Mouse (Mus musculus) kidney, embryonic 16.5 days (tissue): ENCODE results near the gene Cacna1b. TPM values are rescaled to one million over a fixed set of nuclear protein-coding genes. Genes with fewer than 3 reads are reported as not detected.

Experiments used
- ATAC-seq: fragments of 200-750 bp; cut with Nextera tagmentation; 2 replicates; pipeline ENCODE4 v1.8.0; 2017; ENCODE audit warnings: moderate TSS enrichment; ENCODE audit not compliant: low FRiP score, low TSS enrichment
- H3K27ac ChIP-seq: fragments of 300-500 bp; sonication (generic); 2 replicates; pipeline ENCODE4 v1.5.1; 2014; ENCODE audit warnings: low read length
- H3K27me3 ChIP-seq: fragments of 300-500 bp; sonication (generic); 2 replicates; pipeline ENCODE4 v1.6.1; 2014; ENCODE audit warnings: low read length, control low read depth, mixed read lengths; ENCODE audit not compliant: insufficient read depth
- H3K36me3 ChIP-seq: fragments of 300-500 bp; sonication (generic); 2 replicates; pipeline ENCODE4 v1.6.1; 2014; ENCODE audit warnings: low read length, control low read depth, mixed read lengths; ENCODE audit not compliant: insufficient read depth
- H3K4me1 ChIP-seq: fragments of 300-500 bp; sonication (generic); 2 replicates; pipeline ENCODE4 v1.6.1; 2014; ENCODE audit warnings: low read length, control low read depth, mixed read lengths; ENCODE audit not compliant: insufficient read depth
- H3K4me2 ChIP-seq: fragments of 300-500 bp; sonication (generic); replicated peaks from 2 replicates; pipeline ENCODE4 v1.6.1; 2014; ENCODE audit warnings: low read depth, low read length
- H3K4me3 ChIP-seq: fragments of 300-500 bp; sonication (generic); 2 replicates; pipeline ENCODE4 v1.5.1; 2014; ENCODE audit warnings: mild to moderate bottlenecking, low read length
- H3K9ac ChIP-seq: fragments of 300-500 bp; sonication (generic); replicated peaks from 2 replicates; pipeline ENCODE4 v1.6.1; 2014; ENCODE audit warnings: low read length
- H3K9me3 ChIP-seq: fragments of 300-500 bp; sonication (generic); 2 replicates; pipeline ENCODE4 v1.6.1; 2016; ENCODE audit warnings: low read length, control low read depth
- WGBS: fragments of 180-500 bp; shearing (Covaris S2); extraction: QIAGEN DNeasy Blood & Tissue Kit; methylation state at CpG from one replicate; pipeline ENCODE4 v1.1.7; 2014; 5-methylcytosine and 5-hydroxymethylcytosine counted together
- polyA plus RNA-seq: library from polyadenylated mRNA; unstranded; fragments of >200 nt; fragmentation: Nextera tagmentation; extraction: Ambion mirVana; gene quantifications from 2 replicates; pipeline ENCODE4 v1.2.1, GENCODE M21; 2015

The Cacna1b gene
- polyA plus RNA-seq, result 0.35 and 1.0 TPM in 2 replicates

GRCm38 (mm10) chr2:24763115-24763557 is at the start of gene Cacna1b:
Gene Cacna1b (minus strand): TSS chr2:24763152.
- Histone ChIP-seq H3K27me3 (peaks cover 29% of the 10 kb centered on the region), H3K4me1 (peaks cover 13% of the 10 kb centered on the region), H3K9ac (no peak within 1 kb of the TSS), H3K27ac (no peak within 1 kb of the TSS), H3K9me3 (no peaks in the 10 kb centered on the region), H3K36me3 (no peaks in the 10 kb centered on the region), H3K4me2 (peak within 1 kb of the TSS; percentile 91), H3K4me3 (peak within 1 kb of the TSS; percentile 58)
- under 1% methylated on average over 42 of the region's 42 CpGs for WGBS
- ATAC-seq, result peak; percentile 89

GRCm38 (mm10) chr2:24809746-24810145 is 46.8 kb upstream of the Cacna1b start:
- H3K4me3 ChIP-seq, result no peak overlapping the region
- ATAC-seq, result no peak
- no peak overlapping the region for H3K4me2 ChIP-seq
- WGBS, result 88% methylated on average over 3 of the region's 3 CpGs
- H3K9ac ChIP-seq, result no peak overlapping the region
- H3K9me3 ChIP-seq, result no peaks in the 10 kb centered on the region
- no peaks in the 10 kb centered on the region for H3K27me3 ChIP-seq
- peaks cover 70% of the 10 kb centered on the region for H3K36me3 ChIP-seq
- no peak overlapping the region for H3K27ac ChIP-seq
- H3K4me1 ChIP-seq, result no peaks in the 10 kb centered on the region

- Histone ChIP-seq H3K4me3 (no peak overlapping the region), H3K4me2 (no peak overlapping the region), H3K9me3 (no peaks in the 10 kb centered on the region), H3K9ac (no peak overlapping the region), H3K27me3 (no peaks in the 10 kb centered on the region), H3K27ac (no peak overlapping the region), H3K4me1 (no peaks in the 10 kb centered on the region), H3K36me3 (peaks cover 72% of the 10 kb centered on the region)
- WGBS, result 93% methylated on average over 10 of the region's 10 CpGs
- ATAC-seq, result no peak
These were observed 44.7 kb upstream of the Cacna1b start for GRCm38 (mm10) chr2:24807691-24808090.

GRCm38 (mm10) chr2:24807036-24807435 is 44.1 kb upstream of the Cacna1b start:
- Histone ChIP-seq H3K36me3 (peaks cover 76% of the 10 kb centered on the region), H3K9ac (no peak overlapping the region), H3K27me3 (no peaks in the 10 kb centered on the region), H3K4me2 (no peak overlapping the region), H3K4me3 (no peak overlapping the region), H3K9me3 (no peaks in the 10 kb centered on the region), H3K4me1 (no peaks in the 10 kb centered on the region), H3K27ac (no peak overlapping the region)
- ATAC-seq, result no peak
- 93% methylated on average over 3 of the region's 3 CpGs for WGBS

GRCm38 (mm10) chr2:24806143-24806542 is 43.2 kb upstream of the Cacna1b start:
- ATAC-seq, result no peak
- WGBS, result 90% methylated on average over 6 of the region's 6 CpGs
- Histone ChIP-seq H3K27ac (no peak overlapping the region), H3K9me3 (no peaks in the 10 kb centered on the region), H3K4me2 (no peak overlapping the region), H3K9ac (no peak overlapping the region), H3K36me3 (peaks cover 81% of the 10 kb centered on the region), H3K4me1 (no peaks in the 10 kb centered on the region), H3K27me3 (no peaks in the 10 kb centered on the region), H3K4me3 (no peak overlapping the region)

GRCm38 (mm10) chr2:24805621-24806020 is 42.7 kb upstream of the Cacna1b start:
- Histone ChIP-seq H3K9me3 (no peaks in the 10 kb centered on the region), H3K4me3 (no peak overlapping the region), H3K4me2 (no peak overlapping the region), H3K27me3 (no peaks in the 10 kb centered on the region), H3K27ac (no peak overlapping the region), H3K36me3 (peaks cover 80% of the 10 kb centered on the region), H3K4me1 (no peaks in the 10 kb centered on the region), H3K9ac (no peak overlapping the region)
- ATAC-seq, result no peak
- 91% methylated on average over 4 of the region's 4 CpGs for WGBS

GRCm38 (mm10) chr2:24796833-24797457 is 34.0 kb upstream of the Cacna1b start:
- Histone ChIP-seq H3K36me3 (peaks cover 70% of the 10 kb centered on the region), H3K9ac (no peak overlapping the region), H3K4me3 (no peak overlapping the region), H3K4me1 (no peaks in the 10 kb centered on the region), H3K4me2 (no peak overlapping the region), H3K27me3 (no peaks in the 10 kb centered on the region), H3K9me3 (no peaks in the 10 kb centered on the region), H3K27ac (no peak overlapping the region)
- 87% methylated on average over 4 of the region's 5 CpGs for WGBS
- no peak for ATAC-seq

- Histone ChIP-seq H3K27ac (no peak overlapping the region), H3K4me2 (no peak overlapping the region), H3K27me3 (no peaks in the 10 kb centered on the region), H3K36me3 (peaks cover 20% of the 10 kb centered on the region), H3K4me3 (no peak overlapping the region), H3K9me3 (no peaks in the 10 kb centered on the region), H3K4me1 (no peaks in the 10 kb centered on the region), H3K9ac (no peak overlapping the region)
- no peak for ATAC-seq
- WGBS, result 74% methylated on average over 4 of the region's 4 CpGs
These were observed 24.3 kb upstream of the Cacna1b start for GRCm38 (mm10) chr2:24787250-24787649.

GRCm38 (mm10) chr2:24781253-24781652 is 18.3 kb upstream of the Cacna1b start:
- Histone ChIP-seq H3K27ac (no peak overlapping the region), H3K27me3 (no peaks in the 10 kb centered on the region)
- 52% methylated on average over 4 of the region's 4 CpGs for WGBS

GRCm38 (mm10) chr2:24776831-24777230 is 13.9 kb upstream of the Cacna1b start:
- Histone ChIP-seq H3K4me3 (no peak overlapping the region), H3K27ac (no peak overlapping the region), H3K27me3 (no peaks in the 10 kb centered on the region), H3K36me3 (no peaks in the 10 kb centered on the region), H3K4me1 (no peaks in the 10 kb centered on the region), H3K9me3 (no peaks in the 10 kb centered on the region), H3K4me2 (no peak overlapping the region), H3K9ac (no peak overlapping the region)
- 20% methylated on average over 3 of the region's 5 CpGs for WGBS
- ATAC-seq, result no peak

More at GRCm38 (mm10) chr2:24781253-24781652, 18.3 kb upstream of the Cacna1b start:
- no peaks in the 10 kb centered on the region for H3K36me3 ChIP-seq
- no peaks in the 10 kb centered on the region for H3K9me3 ChIP-seq
- no peak overlapping the region for H3K4me2 ChIP-seq
- no peak overlapping the region for H3K4me3 ChIP-seq
- no peaks in the 10 kb centered on the region for H3K4me1 ChIP-seq
- H3K9ac ChIP-seq, result no peak overlapping the region
- ATAC-seq, result no peak
